Mouse (Mus musculus): ENCODE measurements around the gene Agmat. TPM values are rescaled to one million over a fixed set of nuclear protein-coding genes. Genes with fewer than 3 reads are reported as not detected.
A peak's percentile ranks its signal among the peaks of the same experiment; 100 is the strongest.

The Agmat gene
- polyA plus RNA-seq, 1 experiment from 2014 or later, result 0.27 TPM

- Histone ChIP-seq H3K4me1 (ENCODE audit: insufficient read depth, low read depth, low read length) (peaks cover 6% of the 10 kb centered on the region), H3K27me3 (replicated peaks; ENCODE audit: insufficient read depth, low read length) (no peaks in the 10 kb centered on the region), H3K27ac (ENCODE audit: low read length) (peak overlapping the region; percentile 84), H3K9me3 (ENCODE audit: low read length) (no peaks in the 10 kb centered on the region), H3K4me3 (ENCODE audit: low read depth, low read length) (peak overlapping the region; percentile 84), H3K4me2 (replicated peaks; ENCODE audit: low read depth, low read length) (peak overlapping the region; percentile 84), H3K9ac (replicated peaks; ENCODE audit: low read depth) (peak overlapping the region; percentile 82), H3K36me3 (ENCODE audit: insufficient read depth, low read length) (peaks cover 6% of the 10 kb centered on the region; the same call in 1 of the 2 replicates)
- 32% methylated on average over 3 of the region's 3 CpGs for WGBS
- TF ChIP-seq EP300 (IDR thresholded peaks at IDR 0.05) (no peak), CTCF (IDR thresholded peaks at IDR 0.05) (no peak)
- no peak for ATAC-seq
- no peak for DNase-seq (ENCODE audit: low spot score)
These were observed 43.2 kb downstream of the Agmat start for GRCm38 (mm10) chr4:141789564-141790218.

DNA sequence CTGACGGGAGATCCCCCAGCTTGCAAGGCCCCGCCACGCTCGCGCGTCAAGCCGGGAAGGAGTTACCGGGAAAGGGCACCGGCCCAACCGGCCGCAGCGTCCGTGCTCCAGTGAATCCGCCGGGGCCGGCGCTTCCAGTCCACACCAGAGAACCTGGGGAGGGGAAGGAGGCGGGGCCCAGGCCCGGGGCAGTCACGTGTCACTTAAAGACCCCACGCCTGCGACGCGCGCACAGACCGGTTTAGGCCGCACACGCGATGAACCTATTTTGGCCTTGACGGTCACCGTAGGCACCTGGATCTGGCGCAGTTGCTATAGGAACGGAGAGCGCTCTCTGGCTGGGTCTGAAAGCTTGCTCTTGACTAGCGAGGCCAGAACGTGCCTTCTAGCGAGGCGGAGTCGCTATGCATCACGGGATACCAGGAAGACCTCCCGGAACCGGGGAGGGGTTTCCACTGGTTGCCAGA, 44.1 kb downstream of the Agmat start, which contains the start of gene Dnajc16:
TSS of gene Dnajc16 (minus strand) at position 408 of the 467 bp plus-strand sequence.
- TF ChIP-seq CTCF (IDR thresholded peaks at IDR 0.05) (peak; percentile 5; the same call in 1 of the 2 replicates), EP300 (IDR thresholded peaks at IDR 0.05) (peak; percentile 73; the same call in 1 of the 2 replicates)
- Histone ChIP-seq H3K27ac (ENCODE audit: low read length) (peak within 1 kb of the TSS; percentile 84), H3K9me3 (ENCODE audit: low read length) (no peaks in the 10 kb centered on the region), H3K4me2 (replicated peaks; ENCODE audit: low read depth, low read length) (peak within 1 kb of the TSS; percentile 84), H3K9ac (replicated peaks; ENCODE audit: low read depth) (peak within 1 kb of the TSS; percentile 82), H3K4me3 (ENCODE audit: low read depth, low read length) (peak within 1 kb of the TSS; percentile 84), H3K27me3 (replicated peaks; ENCODE audit: insufficient read depth, low read length) (no peaks in the 10 kb centered on the region), H3K36me3 (ENCODE audit: insufficient read depth, low read length) (no peaks in the 10 kb centered on the region), H3K4me1 (ENCODE audit: insufficient read depth, low read depth, low read length) (peaks cover 6% of the 10 kb centered on the region)
- DNase-seq (ENCODE audit: low spot score) (peak; percentile 99), ATAC-seq (peak; percentile 77)
- 3% methylated on average over 42 of the region's 42 CpGs for WGBS

- Histone ChIP-seq H3K36me3 (ENCODE audit: insufficient read depth, low read length) (peaks cover 2% of the 10 kb centered on the region; the same call in 1 of the 2 replicates), H3K4me1 (ENCODE audit: insufficient read depth, low read depth, low read length) (peaks cover 6% of the 10 kb centered on the region), H3K4me3 (ENCODE audit: low read depth, low read length) (no peak overlapping the region), H3K27ac (ENCODE audit: low read length) (no peak overlapping the region), H3K9ac (replicated peaks; ENCODE audit: low read depth) (no peak overlapping the region), H3K27me3 (replicated peaks; ENCODE audit: insufficient read depth, low read length) (no peaks in the 10 kb centered on the region), H3K9me3 (ENCODE audit: low read length) (no peaks in the 10 kb centered on the region), H3K4me2 (replicated peaks; ENCODE audit: low read depth, low read length) (no peak overlapping the region)
- 88% methylated on average over 7 of the region's 7 CpGs for WGBS
- TF ChIP-seq EP300 (IDR thresholded peaks at IDR 0.05), result no peak
- TF ChIP-seq CTCF (IDR thresholded peaks at IDR 0.05), result no peak
- DNase-seq (ENCODE audit: low spot score) (no peak), ATAC-seq (no peak)
These were observed 45.0 kb downstream of the Agmat start for GRCm38 (mm10) chr4:141791486-141791885.

GRCm38 (mm10) chr4:141791951-141792350, 45.5 kb downstream of the Agmat start:
- Histone ChIP-seq H3K27ac (ENCODE audit: low read length) (no peak overlapping the region), H3K4me1 (ENCODE audit: insufficient read depth, low read depth, low read length) (peaks cover 4% of the 10 kb centered on the region), H3K9ac (replicated peaks; ENCODE audit: low read depth) (no peak overlapping the region), H3K9me3 (ENCODE audit: low read length) (no peaks in the 10 kb centered on the region), H3K4me2 (replicated peaks; ENCODE audit: low read depth, low read length) (no peak overlapping the region), H3K4me3 (ENCODE audit: low read depth, low read length) (no peak overlapping the region), H3K27me3 (replicated peaks; ENCODE audit: insufficient read depth, low read length) (no peaks in the 10 kb centered on the region), H3K36me3 (ENCODE audit: insufficient read depth, low read length) (peaks cover 5% of the 10 kb centered on the region; the same call in 1 of the 2 replicates)
- DNase-seq (ENCODE audit: low spot score), result no peak
- 75% methylated on average over 8 of the region's 8 CpGs for WGBS
- no peak for ATAC-seq
- TF ChIP-seq CTCF (IDR thresholded peaks at IDR 0.05) (no peak), EP300 (IDR thresholded peaks at IDR 0.05) (no peak)

GRCm38 (mm10) chr4:141792554-141793281, 46.2 kb downstream of the Agmat start:
- H3K4me3 ChIP-seq (ENCODE audit: low read depth, low read length), result peak overlapping the region; percentile 58
- peaks cover 3% of the 10 kb centered on the region; the same call in 1 of the 2 replicates for H3K4me1 ChIP-seq (ENCODE audit: insufficient read depth, low read depth, low read length)
- H3K9me3 ChIP-seq (ENCODE audit: low read length), result no peaks in the 10 kb centered on the region
- WGBS, result 12% methylated on average over 10 of the region's 10 CpGs
- H3K27ac ChIP-seq (ENCODE audit: low read length), result peak overlapping the region; percentile 89
- TF ChIP-seq EP300 (IDR thresholded peaks at IDR 0.05), result no peak
- no peak for TF ChIP-seq CTCF (IDR thresholded peaks at IDR 0.05)
- DNase-seq (ENCODE audit: low spot score) (no peak), ATAC-seq (no peak)
- H3K4me2 ChIP-seq (replicated peaks; ENCODE audit: low read depth, low read length), result peak overlapping the region; percentile 58
- no peaks in the 10 kb centered on the region for H3K27me3 ChIP-seq (replicated peaks; ENCODE audit: insufficient read depth, low read length)
- peak overlapping the region; percentile 20; the same call in 1 of the 2 replicates for H3K9ac ChIP-seq (replicated peaks; ENCODE audit: low read depth)
- H3K36me3 ChIP-seq (ENCODE audit: insufficient read depth, low read length), result peaks cover 5% of the 10 kb centered on the region; the same call in 1 of the 2 replicates
